8 mouse cellular contexts compared by ENCODE assay signal in the genomic region with DNA sequence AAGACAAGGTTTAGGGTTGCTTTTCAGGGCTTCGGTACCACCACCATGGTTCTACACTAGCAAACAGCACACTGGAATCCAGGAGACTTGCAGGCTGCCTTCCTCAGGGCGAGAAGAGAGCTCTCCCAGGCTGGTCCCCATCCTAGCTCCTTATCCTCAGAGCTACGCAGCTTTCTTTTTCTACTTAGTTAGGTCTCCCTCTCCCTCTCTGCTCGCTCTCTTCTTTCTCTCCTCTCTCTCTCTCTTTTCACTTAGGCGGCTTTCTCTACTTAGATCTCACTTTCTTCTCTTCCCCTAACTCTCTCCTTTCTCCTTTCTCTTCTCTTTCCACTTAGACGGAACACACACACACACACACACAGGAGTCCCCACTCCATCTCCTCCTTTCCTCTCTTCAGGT. TPM values are rescaled to one million over a fixed set of nuclear protein-coding genes. Genes with fewer than 3 reads are reported as not detected.
A peak's percentile ranks its signal among the peaks of the same experiment; 100 is the strongest.
DNase-seq lines count a peak whose midpoint lies in the region; ATAC-seq and TF ChIP-seq lines count a peak whose summit lies in the region.

No protein-coding gene starts in this region.

- no peaks in the 10 kb centered on the region for H3K27me3 ChIP-seq in heart, adult 2 months (ENCODE audit: control insufficient read depth, insufficient read depth, low read length)
- H3K27me3 ChIP-seq in forebrain, embryonic 16.5 days (replicated peaks; ENCODE audit: control insufficient read depth, insufficient read depth, low read length) = peaks cover 11% of the 10 kb centered on the region; the same call in 1 of the 2 replicates
- H3K27me3 ChIP-seq in liver, embryonic 15.5 days = peaks cover 56% of the 10 kb centered on the region

- H3K4me2 ChIP-seq in forebrain, embryonic 16.5 days (ENCODE audit: low read length) = peak overlapping the region; percentile 31; the same call in 1 of the 2 replicates
- H3K4me2 ChIP-seq in liver, embryonic 15.5 days = peak overlapping the region; percentile 62

- intact Hi-C loops in heart, adult 2 months (cut with DNase I) = loop anchor here (2.0 to 10.0 kb wide), 2 partner anchors 20 to 206 kb away; a partner anchor contains a TSS

- H3K4me3 ChIP-seq in heart, adult 2 months = peak overlapping the region; percentile 63
- peak overlapping the region; percentile 31; the same call in 1 of the 2 replicates for H3K4me3 ChIP-seq in forebrain, embryonic 16.5 days (replicated peaks; ENCODE audit: low read length)
- H3K4me3 ChIP-seq in liver, embryonic 15.5 days (replicated peaks) = peak overlapping the region; percentile 47

- peak overlapping the region; percentile 93 for H3K27ac ChIP-seq in heart, adult 2 months
- H3K27ac ChIP-seq in forebrain, embryonic 16.5 days (ENCODE audit: low read length) = no peak overlapping the region
- H3K27ac ChIP-seq in liver, embryonic 15.5 days (replicated peaks) = peak overlapping the region; percentile 45; the same call in 1 of the 2 replicates

- H3K36me3 ChIP-seq in heart, adult 2 months (ENCODE audit: control insufficient read depth, insufficient read depth, low read length) = no peaks in the 10 kb centered on the region
- no peaks in the 10 kb centered on the region for H3K36me3 ChIP-seq in forebrain, embryonic 16.5 days (ENCODE audit: control insufficient read depth, insufficient read depth)
- H3K36me3 ChIP-seq in liver, embryonic 15.5 days (replicated peaks) = no peaks in the 10 kb centered on the region

- no peak for TF ChIP-seq POLR2A in heart, adult 2 months (IDR thresholded peaks at IDR 0.05; ENCODE audit: insufficient read depth, low read depth, low read length)

- peak overlapping the region; percentile 73 for H3K9ac ChIP-seq in heart, adult 2 months (ENCODE audit: low read depth, low read length)
- no peak overlapping the region for H3K9ac ChIP-seq in forebrain, embryonic 16.5 days (replicated peaks; ENCODE audit: low read depth, low read length)
- H3K9ac ChIP-seq in liver, embryonic 15.5 days = no peak overlapping the region

- TF ChIP-seq CTCF in heart, adult 2 months (IDR thresholded peaks at IDR 0.05) = no peak

- 34% methylated on average over 6 of the region's 6 CpGs for WGBS in heart, adult 2 months
- WGBS in forebrain, embryonic 16.5 days = 56% methylated on average over 6 of the region's 6 CpGs
- 20% methylated on average over 6 of the region's 6 CpGs for WGBS in liver, embryonic 15.5 days (ENCODE audit: insufficient replicate concordance)

- TF ChIP-seq EP300 in heart, adult 2 months (IDR thresholded peaks at IDR 0.05; ENCODE audit: insufficient read depth, low read depth, low read length) = no peak

- no peak for DNase-seq in heart, adult 2 months
- DNase-seq in heart, adult 9 months (ENCODE audit: low spot score in 2 of 2) = no peak
- peak; percentile 26 for DNase-seq in CD4-positive, CD25-positive, alpha-beta regulatory T cell, adult 2 months (ENCODE audit: low read depth, low spot score)
- DNase-seq in cerebellum, postnatal 10 days = no peak
- DNase-seq in cerebellum, adult 18-20 months = no peak
- no peak for DNase-seq in cerebellum, adult 11-12 months

- H3K4me1 ChIP-seq in heart, adult 2 months (ENCODE audit: control insufficient read depth, insufficient read depth, low read length) = peaks cover 14% of the 10 kb centered on the region
- peaks cover 7% of the 10 kb centered on the region; the same call in 1 of the 2 replicates for H3K4me1 ChIP-seq in forebrain, embryonic 16.5 days (replicated peaks; ENCODE audit: control insufficient read depth, insufficient read depth, low read length)
- peaks cover 12% of the 10 kb centered on the region for H3K4me1 ChIP-seq in liver, embryonic 15.5 days (replicated peaks)

- no peak for ATAC-seq in forebrain, embryonic 16.5 days
- ATAC-seq in liver, embryonic 15.5 days (ENCODE audit: insufficient read depth) = no peak

- H3K79me2 ChIP-seq in heart, adult 2 months (replicated peaks; ENCODE audit: control insufficient read depth, insufficient read depth, low read length) = no peaks in the 10 kb centered on the region

- H3K9me3 ChIP-seq in forebrain, embryonic 16.5 days (ENCODE audit: control insufficient read depth, low read length) = no peaks in the 10 kb centered on the region
- H3K9me3 ChIP-seq in liver, embryonic 15.5 days (replicated peaks) = no peaks in the 10 kb centered on the region

RNA-seq across cellular contexts. Expression of a gene that starts 20.0 kb away (rescaled TPM):
- under 1 TPM; 0.36 to 0.47 TPM for total RNA-seq in heart, adult 2 months (2021)
- 0.26 and 1.1 TPM in 2 replicates for polyA plus RNA-seq in heart, adult 2 months (2012; rRNA removed)
- 0.71 and 0.92 TPM in 2 replicates for polyA plus RNA-seq in forebrain, embryonic 16.5 days (2015; fragmentation: Nextera tagmentation; extraction: Ambion mirVana)
- polyA plus RNA-seq in liver, embryonic 15.5 days (2015; fragmentation: Nextera tagmentation; extraction: Ambion mirVana) = 0.15 and 0.18 TPM in 2 replicates

RNA-seq across cellular contexts. Expression of a gene that starts 26.5 kb away (rescaled TPM):
- under 1 TPM; 0.14 to 0.16 TPM for total RNA-seq in heart, adult 2 months (2021)
- polyA plus RNA-seq in heart, adult 2 months (2012; rRNA removed) = 0.38 and 0.57 TPM in 2 replicates
- 1.1 and 2.1 TPM in 2 replicates for polyA plus RNA-seq in forebrain, embryonic 16.5 days (2015; fragmentation: Nextera tagmentation; extraction: Ambion mirVana)
- polyA plus RNA-seq in liver, embryonic 15.5 days (2015; fragmentation: Nextera tagmentation; extraction: Ambion mirVana) = 0.20 and 0.26 TPM in 2 replicates

RNA-seq across cellular contexts. Expression of a gene that starts 28.3 kb away (rescaled TPM):
- total RNA-seq in heart, adult 2 months (2021) = under 1 TPM in 1 of 2 experiments, not detected in 1; 0.05 TPM
- 0.04 TPM in 1 of 2 replicates, not detected in the other for polyA plus RNA-seq in heart, adult 2 months (2012; rRNA removed)
- polyA plus RNA-seq in forebrain, embryonic 16.5 days (2015; fragmentation: Nextera tagmentation; extraction: Ambion mirVana) = 0.52 and 0.57 TPM in 2 replicates
- 0.01 TPM in 1 of 2 replicates, not detected in the other for polyA plus RNA-seq in liver, embryonic 15.5 days (2015; fragmentation: Nextera tagmentation; extraction: Ambion mirVana)

RNA-seq across cellular contexts. Expression of a gene that starts 55.7 kb away (rescaled TPM):
- 10 to 100 TPM; 17.1 to 18.7 TPM for total RNA-seq in heart, adult 2 months (2021)
- 42.5 and 45.0 TPM in 2 replicates for polyA plus RNA-seq in heart, adult 2 months (2012; rRNA removed)
- polyA plus RNA-seq in forebrain, embryonic 16.5 days (2015; fragmentation: Nextera tagmentation; extraction: Ambion mirVana) = 6.9 and 7.4 TPM in 2 replicates
- polyA plus RNA-seq in liver, embryonic 15.5 days (2015; fragmentation: Nextera tagmentation; extraction: Ambion mirVana) = 5.7 and 6.5 TPM in 2 replicates
